Mouse (Mus musculus) heart, embryonic 15.5 days (tissue): ENCODE results near the gene Mroh2a. TPM values are rescaled to one million over a fixed set of nuclear protein-coding genes. Genes with fewer than 3 reads are reported as not detected.

Source experiments
- ATAC-seq: fragments of 200-750 bp; cut with Nextera tagmentation; replicated peaks from 2 replicates; pipeline ENCODE4 v1.8.0; 2017; ENCODE audit warnings: low read depth, moderate TSS enrichment; ENCODE audit not compliant: insufficient number of reproducible peaks, insufficient read depth, low FRiP score
- H3K27ac ChIP-seq: fragments of 300-500 bp; sonication (generic); 2 replicates; pipeline ENCODE4 v1.5.1; 2015; ENCODE audit warnings: mild to moderate bottlenecking, inconsistent platforms
- H3K27me3 ChIP-seq: fragments of 300-500 bp; sonication (generic); 2 replicates; pipeline ENCODE4 v1.6.1; 2015; ENCODE audit warnings: inconsistent platforms
- H3K36me3 ChIP-seq: fragments of 300-500 bp; sonication (generic); 2 replicates; pipeline ENCODE4 v1.6.1; 2015; ENCODE audit warnings: mild to moderate bottlenecking, inconsistent platforms
- H3K4me1 ChIP-seq: fragments of 300-500 bp; sonication (generic); replicated peaks from 2 replicates; pipeline ENCODE4 v1.6.1; 2015; ENCODE audit warnings: inconsistent platforms
- H3K4me2 ChIP-seq: fragments of 300-500 bp; sonication (generic); 2 replicates; pipeline ENCODE4 v1.6.1; 2015; ENCODE audit warnings: inconsistent platforms, mild to moderate bottlenecking, moderate library complexity
- H3K4me3 ChIP-seq: fragments of 300-500 bp; sonication (generic); 2 replicates; pipeline ENCODE4 v1.5.1; 2015; ENCODE audit warnings: mild to moderate bottlenecking, inconsistent platforms
- H3K9ac ChIP-seq: fragments of 300-500 bp; sonication (generic); 2 replicates; pipeline ENCODE4 v1.6.1; 2015; ENCODE audit warnings: mild to moderate bottlenecking, inconsistent platforms
- H3K9me3 ChIP-seq: fragments of 300-500 bp; sonication (generic); replicated peaks from 2 replicates; pipeline ENCODE4 v1.6.1; 2016; ENCODE audit warnings: inconsistent platforms
- WGBS: fragments of 180-500 bp; shearing (Covaris S2); methylation state at CpG from one replicate; pipeline ENCODE4 v1.1.7; 2015; ENCODE audit warnings: mixed read lengths; 5-methylcytosine and 5-hydroxymethylcytosine counted together
- polyA plus RNA-seq: library from polyadenylated mRNA; unstranded; fragments of >200 nt; fragmentation: Nextera tagmentation; extraction: Ambion mirVana; gene quantifications from 2 replicates; pipeline ENCODE4 v1.2.1, GENCODE M21; 2015

Gene Mroh2a
- polyA plus RNA-seq, 1 experiment from 2014 or later, result 0.60 TPM

DNA sequence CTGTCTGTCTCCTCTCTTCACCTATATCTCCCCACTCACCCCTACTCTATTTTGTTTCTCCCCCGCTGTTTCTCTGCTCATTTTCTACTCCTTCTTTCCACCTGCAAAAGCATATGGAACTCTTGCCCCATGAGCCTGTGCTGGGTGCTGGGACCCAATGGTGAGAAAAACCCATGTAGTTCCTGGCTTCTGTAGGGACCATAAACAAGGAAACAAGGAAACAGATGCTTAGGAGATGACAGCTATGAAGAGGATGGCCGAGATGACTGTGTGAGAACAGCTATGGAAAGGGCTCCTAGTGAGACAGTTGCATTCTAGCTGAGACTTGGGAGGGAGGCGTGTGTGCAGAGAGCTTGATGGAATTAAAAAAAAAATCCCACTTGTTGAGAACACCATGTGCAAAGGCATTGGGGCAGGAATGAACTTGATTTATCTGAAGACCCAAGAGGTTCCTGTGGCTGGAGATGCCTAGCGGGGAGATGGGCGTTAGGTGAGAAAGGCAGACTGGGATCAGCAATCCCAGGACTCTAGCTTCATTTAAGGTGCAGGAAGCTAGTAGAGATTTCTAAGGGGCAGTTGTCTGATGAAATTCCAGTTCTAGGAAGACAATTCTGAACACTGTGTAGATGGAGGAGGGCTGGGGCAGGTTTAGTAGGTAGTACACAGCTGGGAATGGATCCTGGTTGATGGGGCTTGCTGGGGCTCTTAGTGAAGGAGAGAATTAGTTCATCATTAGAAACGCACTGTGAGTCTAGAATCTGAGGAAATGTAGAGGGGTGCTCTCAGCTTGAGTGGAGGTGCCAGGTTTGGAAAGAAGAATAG, 4.4 kb downstream of the Mroh2a start:
- WGBS, result 66% methylated on average over 6 of the region's 6 CpGs
- H3K36me3 ChIP-seq, result no peaks in the 10 kb centered on the region
- no peak overlapping the region for H3K4me2 ChIP-seq
- H3K27me3 ChIP-seq, result no peaks in the 10 kb centered on the region
- no peak overlapping the region for H3K9ac ChIP-seq
- no peak overlapping the region for H3K27ac ChIP-seq
- H3K4me3 ChIP-seq, result no peak overlapping the region
- H3K4me1 ChIP-seq, result no peaks in the 10 kb centered on the region
- no peak for ATAC-seq
- H3K9me3 ChIP-seq, result peaks cover 66% of the 10 kb centered on the region

- ATAC-seq, result no peak
- H3K36me3 ChIP-seq, result no peaks in the 10 kb centered on the region
- H3K9ac ChIP-seq, result no peak overlapping the region
- 57% methylated on average over 7 of the region's 7 CpGs for WGBS
- H3K4me3 ChIP-seq, result no peak overlapping the region
- no peak overlapping the region for H3K4me2 ChIP-seq
- H3K27ac ChIP-seq, result no peak overlapping the region
- peaks cover 62% of the 10 kb centered on the region for H3K9me3 ChIP-seq
- H3K4me1 ChIP-seq, result no peaks in the 10 kb centered on the region
- H3K27me3 ChIP-seq, result no peaks in the 10 kb centered on the region
These were observed 5.2 kb downstream of the Mroh2a start for GRCm38 (mm10) chr1:88231803-88232499.

DNA sequence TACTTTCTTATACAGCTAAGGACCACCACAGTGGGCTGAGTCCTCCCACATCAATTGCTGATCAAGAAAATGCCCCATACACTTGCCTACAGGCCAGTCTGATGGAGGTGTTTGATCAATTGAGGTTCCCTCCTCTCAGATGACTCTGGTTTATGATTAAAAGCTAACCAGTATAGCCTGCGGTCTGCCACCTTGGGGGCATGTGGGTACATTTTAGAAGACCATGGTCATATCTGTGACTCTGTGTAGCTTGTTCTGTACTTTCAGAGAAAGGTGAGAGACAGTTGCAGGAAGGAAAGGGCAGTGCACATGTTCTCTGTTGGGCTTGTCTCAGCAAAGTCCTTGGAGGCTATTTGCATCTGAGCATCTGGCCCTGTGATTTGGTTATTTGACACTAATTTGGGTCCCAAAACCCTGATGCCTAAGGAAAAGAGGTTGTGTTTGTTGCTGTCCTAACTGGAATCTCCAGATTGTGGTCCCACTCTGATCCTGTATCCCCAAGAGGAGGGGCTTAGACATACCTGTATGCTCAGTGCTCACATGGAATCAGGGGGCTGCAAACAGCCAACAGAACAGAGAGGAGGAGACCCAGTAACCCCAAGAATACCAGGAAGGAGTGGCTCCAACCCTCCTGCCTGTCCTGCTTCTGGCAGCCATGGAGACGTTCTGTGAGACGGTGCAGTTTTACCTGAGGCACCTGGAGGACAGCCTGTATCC, 6.0 kb downstream of the Mroh2a start:
- WGBS, result 48% methylated on average over 3 of the region's 3 CpGs

DNA sequence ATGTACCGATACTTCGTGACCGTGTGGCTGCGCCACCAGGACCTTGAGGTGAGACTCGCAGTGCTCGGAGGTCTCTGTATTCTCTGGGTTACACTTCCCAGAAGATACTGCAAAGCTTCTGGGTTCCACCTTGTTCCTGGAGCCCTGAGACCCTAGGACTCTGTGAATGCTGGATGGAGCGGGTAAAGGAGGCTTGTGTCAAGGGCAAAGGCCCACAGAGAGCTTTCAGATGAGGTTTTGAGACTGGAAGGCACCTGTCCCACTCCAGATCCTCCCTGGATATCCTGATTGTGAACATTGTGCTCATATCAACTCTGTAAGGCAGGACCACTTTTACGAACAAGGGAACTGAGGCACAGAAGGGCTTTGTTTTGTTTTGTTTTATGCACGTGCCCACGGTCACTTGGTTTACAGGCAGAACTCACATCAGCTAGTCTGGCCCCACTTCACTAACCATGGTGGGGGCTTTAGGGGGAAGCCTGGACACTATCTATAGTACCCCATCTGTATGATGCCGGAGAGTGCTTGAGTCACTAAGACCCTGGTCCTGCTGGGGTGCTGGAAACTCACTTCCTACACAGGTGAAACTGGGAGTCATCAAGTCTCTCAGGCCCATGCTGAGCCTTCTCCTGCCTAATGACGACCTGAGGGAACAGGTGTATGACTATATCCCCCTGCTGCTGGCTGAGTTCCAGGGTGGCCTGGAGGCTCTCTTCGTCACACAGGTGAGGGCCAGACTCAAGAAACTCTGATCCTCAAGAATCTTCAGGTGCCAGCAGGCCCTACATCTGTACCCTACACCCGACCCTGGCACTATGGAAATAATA, 6.8 kb downstream of the Mroh2a start:
- 60% methylated on average over 14 of the region's 14 CpGs for WGBS
- Histone ChIP-seq H3K9ac (no peak overlapping the region), H3K27ac (no peak overlapping the region), H3K27me3 (no peaks in the 10 kb centered on the region), H3K4me2 (no peak overlapping the region), H3K36me3 (no peaks in the 10 kb centered on the region), H3K4me1 (no peaks in the 10 kb centered on the region), H3K4me3 (no peak overlapping the region), H3K9me3 (peaks cover 64% of the 10 kb centered on the region)
- no peak for ATAC-seq

More for the DNA sequence above, 6.0 kb downstream of the Mroh2a start:
- Histone ChIP-seq H3K27me3 (no peaks in the 10 kb centered on the region), H3K4me3 (no peak overlapping the region), H3K9me3 (peaks cover 61% of the 10 kb centered on the region), H3K4me2 (no peak overlapping the region), H3K9ac (no peak overlapping the region), H3K36me3 (no peaks in the 10 kb centered on the region), H3K27ac (no peak overlapping the region), H3K4me1 (no peaks in the 10 kb centered on the region)
- ATAC-seq, result no peak

DNA sequence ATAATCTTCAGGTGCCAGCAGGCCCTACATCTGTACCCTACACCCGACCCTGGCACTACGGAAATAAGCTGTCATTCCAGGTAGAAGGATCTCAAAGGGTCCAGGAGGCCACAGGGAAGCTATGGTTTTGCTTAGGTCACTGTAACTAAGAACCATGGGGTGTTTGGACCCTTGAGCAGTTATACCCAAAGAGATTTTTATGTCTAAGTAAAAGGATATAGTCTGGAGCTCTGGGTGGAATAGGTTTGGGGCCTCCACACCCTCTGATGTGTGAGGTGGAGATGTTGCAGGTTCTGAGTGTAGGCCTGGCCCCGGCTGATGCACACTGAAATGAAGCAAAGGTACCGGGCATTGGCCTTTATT, 7.4 kb downstream of the Mroh2a start:
- WGBS, result 55% methylated on average over 4 of the region's 4 CpGs
- Histone ChIP-seq H3K4me3 (no peak overlapping the region), H3K4me2 (no peak overlapping the region), H3K36me3 (no peaks in the 10 kb centered on the region), H3K9ac (no peak overlapping the region), H3K27ac (no peak overlapping the region), H3K27me3 (no peaks in the 10 kb centered on the region), H3K9me3 (peaks cover 69% of the 10 kb centered on the region), H3K4me1 (no peaks in the 10 kb centered on the region)
- no peak for ATAC-seq

DNA sequence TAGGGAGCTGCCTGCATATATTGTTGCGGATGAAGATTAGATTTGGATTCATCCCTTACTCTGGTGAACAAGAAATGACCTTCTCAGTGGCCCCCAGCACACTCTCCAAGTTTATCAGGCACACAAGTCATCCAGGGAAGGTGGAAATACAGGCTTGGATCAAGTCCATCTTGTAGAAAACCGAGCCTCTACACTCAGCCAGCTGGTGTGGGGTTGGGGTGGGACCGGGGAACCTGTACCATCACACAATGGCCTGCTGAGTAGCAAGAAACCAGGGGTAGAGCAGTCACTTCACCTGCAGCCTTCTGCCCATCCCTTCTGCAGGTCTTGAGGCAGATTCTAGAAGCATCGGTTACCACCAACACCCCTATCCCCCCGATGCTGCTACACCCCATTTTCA, 7.9 kb downstream of the Mroh2a start:
- no peak overlapping the region for H3K4me3 ChIP-seq
- peaks cover 70% of the 10 kb centered on the region for H3K9me3 ChIP-seq
- WGBS, result 40% methylated on average over 5 of the region's 5 CpGs
- H3K4me2 ChIP-seq, result no peak overlapping the region
- H3K4me1 ChIP-seq, result no peaks in the 10 kb centered on the region
- H3K27ac ChIP-seq, result no peak overlapping the region
- no peak for ATAC-seq
- no peak overlapping the region for H3K9ac ChIP-seq
- no peaks in the 10 kb centered on the region for H3K36me3 ChIP-seq
- H3K27me3 ChIP-seq, result no peaks in the 10 kb centered on the region

DNA sequence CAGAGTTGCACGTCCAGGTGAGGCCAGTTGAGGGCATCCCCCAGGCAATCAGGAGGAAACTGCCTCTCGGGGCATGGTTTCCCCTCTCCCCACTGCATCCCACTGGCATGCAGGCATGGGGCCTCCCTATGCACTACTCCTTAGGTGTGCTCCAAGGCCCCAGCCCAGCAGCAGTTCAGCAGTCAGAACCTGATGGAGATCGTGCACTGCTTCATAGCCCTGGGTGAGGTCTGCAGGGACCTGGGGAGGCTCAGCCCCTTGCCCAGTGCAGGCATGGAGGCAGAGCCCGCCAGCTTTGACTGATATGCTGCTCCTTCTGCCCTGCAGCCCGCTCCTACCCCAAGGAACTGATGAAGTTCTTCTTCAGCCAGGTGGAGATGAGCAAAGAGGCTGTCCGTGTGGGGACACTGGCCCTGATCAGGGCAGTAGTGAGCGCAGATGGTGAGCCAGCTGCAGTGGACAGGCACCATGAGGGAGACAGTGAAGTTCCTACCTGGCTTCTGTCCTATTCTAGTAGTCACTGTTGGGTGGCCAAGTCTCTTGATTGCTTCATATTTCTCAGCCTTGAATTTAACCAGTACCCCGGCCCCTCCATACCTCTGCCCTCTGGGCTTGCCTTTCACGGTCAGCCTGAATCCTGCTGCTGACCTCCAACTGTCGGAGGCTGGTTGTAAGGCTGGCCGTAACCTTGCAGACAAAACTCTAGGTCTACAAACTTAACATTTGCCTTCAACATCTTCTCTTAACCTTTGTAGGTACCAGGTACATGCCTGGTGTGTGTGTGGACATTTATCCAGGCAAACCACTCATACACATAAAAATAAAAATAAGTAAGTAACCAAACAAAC, 8.5 kb downstream of the Mroh2a start:
- Histone ChIP-seq H3K27me3 (no peaks in the 10 kb centered on the region), H3K4me3 (no peak overlapping the region), H3K4me2 (no peak overlapping the region), H3K9ac (no peak overlapping the region), H3K9me3 (peaks cover 68% of the 10 kb centered on the region), H3K27ac (no peak overlapping the region), H3K36me3 (no peaks in the 10 kb centered on the region), H3K4me1 (no peaks in the 10 kb centered on the region)
- WGBS, result 58% methylated on average over 11 of the region's 11 CpGs
- no peak for ATAC-seq

- no peak overlapping the region for H3K27ac ChIP-seq
- no peak overlapping the region for H3K4me2 ChIP-seq
- no peaks in the 10 kb centered on the region for H3K36me3 ChIP-seq
- no peaks in the 10 kb centered on the region for H3K27me3 ChIP-seq
- 50% methylated on average over 4 of the region's 4 CpGs for WGBS
- peaks cover 74% of the 10 kb centered on the region for H3K9me3 ChIP-seq
- H3K4me3 ChIP-seq, result no peak overlapping the region
- ATAC-seq, result no peak
- H3K9ac ChIP-seq, result no peak overlapping the region
- no peaks in the 10 kb centered on the region for H3K4me1 ChIP-seq
These were observed 9.2 kb downstream of the Mroh2a start for GRCm38 (mm10) chr1:88235894-88236415.

DNA sequence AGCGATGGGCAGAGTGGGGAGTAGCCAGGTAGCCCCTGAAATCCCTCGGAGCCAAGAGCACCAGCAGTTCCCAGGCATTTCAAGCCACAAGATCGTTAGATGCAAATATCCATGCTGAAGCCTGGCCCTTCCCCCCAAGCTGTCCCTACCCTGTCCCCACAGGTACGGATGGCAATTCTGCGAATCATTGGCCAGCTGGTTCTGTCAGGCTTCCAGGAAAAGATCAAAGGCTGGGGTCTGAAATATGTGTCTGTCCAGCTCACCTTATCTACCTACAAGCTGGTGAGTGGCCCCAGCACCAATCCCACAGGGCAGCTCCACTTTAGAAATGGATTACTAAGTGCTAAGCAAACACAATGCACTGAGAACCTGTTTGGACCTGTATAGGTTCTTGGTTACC, 10.5 kb downstream of the Mroh2a start:
- H3K4me3 ChIP-seq, result no peak overlapping the region
- no peak overlapping the region for H3K4me2 ChIP-seq
- no peak for ATAC-seq
- peaks cover 72% of the 10 kb centered on the region for H3K9me3 ChIP-seq
- WGBS, result 69% methylated on average over 5 of the region's 5 CpGs
- H3K27ac ChIP-seq, result no peak overlapping the region
- no peak overlapping the region for H3K9ac ChIP-seq
- no peaks in the 10 kb centered on the region for H3K27me3 ChIP-seq
- no peaks in the 10 kb centered on the region for H3K36me3 ChIP-seq
- H3K4me1 ChIP-seq, result no peaks in the 10 kb centered on the region

GRCm38 (mm10) chr1:88238771-88239170, 12.0 kb downstream of the Mroh2a start:
- WGBS, result 70% methylated on average over 6 of the region's 6 CpGs
- Histone ChIP-seq H3K4me1 (no peaks in the 10 kb centered on the region), H3K9me3 (peaks cover 70% of the 10 kb centered on the region)

More at GRCm38 (mm10) chr1:88238771-88239170, 12.0 kb downstream of the Mroh2a start:
- no peak for ATAC-seq
- H3K4me2 ChIP-seq, result no peak overlapping the region
- no peaks in the 10 kb centered on the region for H3K36me3 ChIP-seq
- H3K9ac ChIP-seq, result no peak overlapping the region
- no peak overlapping the region for H3K4me3 ChIP-seq
- H3K27ac ChIP-seq, result no peak overlapping the region
- no peaks in the 10 kb centered on the region for H3K27me3 ChIP-seq
